Comparison of ENCODE assay signal across 8 mouse cellular contexts in the genomic region with DNA sequence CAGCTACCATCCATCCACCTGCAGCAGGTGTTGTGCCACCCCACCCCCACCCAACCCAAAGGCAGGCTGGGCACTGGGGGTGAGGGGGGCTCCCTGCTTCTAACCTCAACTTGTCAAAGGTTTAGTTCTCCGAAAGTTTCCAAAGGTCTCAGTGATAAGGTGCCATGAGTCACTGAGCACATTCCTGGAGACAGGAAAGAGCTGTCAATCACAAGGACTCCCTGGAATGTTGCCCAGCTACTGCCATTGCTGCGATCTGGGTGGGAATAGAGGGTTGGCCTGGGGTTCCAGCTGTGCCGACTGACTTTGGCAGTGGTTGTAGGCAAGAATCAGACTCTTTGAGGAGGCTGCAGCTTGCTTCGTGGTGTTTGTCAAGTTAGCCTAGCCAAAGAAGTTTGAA. TPM values are rescaled to one million over a fixed set of nuclear protein-coding genes. Genes with fewer than 3 reads are reported as not detected.
DNase-seq lines count a peak whose midpoint lies in the region; ATAC-seq lines count a peak whose summit lies in the region.

No protein-coding gene starts in this region.

- ATAC-seq in megakaryocyte-erythroid progenitor cell, adult 5-6 weeks (replicated peaks; ENCODE audit: low FRiP score, low TSS enrichment, poor library complexity, severe bottlenecking) = no peak

- peak; percentile 36 for DNase-seq in urinary bladder, postnatal 25 days (ENCODE audit: low spot score)
- no peak for DNase-seq in urinary bladder, postnatal 10 days (ENCODE audit: low spot score)
- DNase-seq in heart, adult 18-20 months = peak; percentile 79 to 80
- DNase-seq in kidney, adult 8-10 months = peak; percentile 72 to 78
- peak; percentile 84 for DNase-seq in lung, postnatal 10 days
- DNase-seq in layer of hippocampus, adult 9-11 months = no peak
- DNase-seq in gastrocnemius, adult 8-10 months (ENCODE audit: low spot score in 2 of 2) = no peak

RNA-seq across cellular contexts. Expression of gene Slc6a6, which starts 2.7 kb away (rescaled TPM):
- 10 to 100 TPM; 53.1 to 54.8 TPM for total RNA-seq in heart, adult 18-20 months (2021)
- total RNA-seq in megakaryocyte-erythroid progenitor cell, adult 5-6 weeks (2014; fragmentation: Nextera tagmentation) = 34.0 and 48.8 TPM in 2 replicates
- total RNA-seq in megakaryocyte-erythroid progenitor cell, adult 5-6 weeks (2017) = 19.8 and 21.3 TPM in 2 replicates
- total RNA-seq in gastrocnemius, adult 8-10 months (2022) = 10 to 100 TPM; 66.0 to 81.7 (median 77.6) TPM

Comparison
In these comparisons a context has a peak if more than half of its experiments do, and no peak if none do; other contexts are left out.
1. DNase-seq: peak in urinary bladder, postnatal 25 days (single experiment), heart, adult 18-20 months (2 of 2), kidney, adult 8-10 months (2 of 2) and lung, postnatal 10 days (single experiment); none in urinary bladder, postnatal 10 days (single experiment), layer of hippocampus, adult 9-11 months (single experiment) and gastrocnemius, adult 8-10 months (0 of 2).